Comparison of ENCODE assay signal across 21 mouse cellular contexts in genomic region chr4:153344999-153345398, GRCm38 (mm10).
DNase-seq lines count a peak whose midpoint lies in the region; TF ChIP-seq lines count a peak whose summit lies in the region.
"Had no signal": no experiment of that assay in that cellular context is flagged by ENCODE, and none has a peak within 500 bp of the region (broad histone marks: within the 10 kb centered on the region; RNA-seq: fewer than 3 reads in every experiment).

No protein-coding gene starts in this region.

- H3K36me3 ChIP-seq in testis, adult 2 months (ENCODE audit: control insufficient read depth, insufficient read depth, low read length) = no peaks in the 10 kb centered on the region
- H3K36me3 ChIP-seq: heart, embryonic 12.5 days; liver, embryonic 15.5 days; midbrain, embryonic 10.5 days; neural tube, embryonic 15.5 days; stomach, embryonic 15.5 days had no signal

- no peaks in the 10 kb centered on the region for H3K27me3 ChIP-seq in testis, adult 2 months (ENCODE audit: control insufficient read depth, insufficient read depth, low read length)
- H3K27me3 ChIP-seq: heart, embryonic 12.5 days; liver, embryonic 15.5 days; neural tube, embryonic 15.5 days; stomach, embryonic 15.5 days had no signal

- peak; percentile 30; the same call in 1 of the 2 replicates for TF ChIP-seq CTCF in layer of hippocampus, adult 2 months (conservative IDR thresholded peaks at IDR 0.05)
- TF ChIP-seq CTCF in testis, adult 2 months (IDR thresholded peaks at IDR 0.05; ENCODE audit: control insufficient read depth, insufficient read depth, insufficient replicate concordance, low read depth, low read length) = peak; percentile 73; the same call in 1 of the 2 replicates

- no peaks in the 10 kb centered on the region for H3K4me1 ChIP-seq in testis, adult 2 months (ENCODE audit: control insufficient read depth, insufficient read depth, low read length)
- H3K4me1 ChIP-seq: heart, embryonic 12.5 days; liver, embryonic 15.5 days; midbrain, embryonic 10.5 days; stomach, embryonic 15.5 days had no signal

- H3K27ac ChIP-seq in layer of hippocampus, adult 2 months = no peak overlapping the region
- no peak overlapping the region for H3K27ac ChIP-seq in testis, adult 2 months (ENCODE audit: control insufficient read depth, insufficient read depth, low read depth, low read length)
- H3K27ac ChIP-seq: kidney, postnatal 0 days; liver, embryonic 15.5 days; midbrain, embryonic 10.5 days; neural tube, embryonic 15.5 days; stomach, embryonic 15.5 days had no signal

- DNase-seq in layer of hippocampus, adult 2 months (ENCODE audit: low spot score in 2 of 2) = no peak
- DNase-seq in layer of hippocampus, postnatal 36 days = no peak
- DNase-seq in testis, postnatal 14 days (ENCODE audit: low spot score) = no peak
- DNase-seq in ZHBTc4 (ENCODE audit: low read depth, low spot score) = peak; percentile 53
- no peak for DNase-seq in kidney, postnatal 10 days
- DNase-seq in thymus, postnatal 0 days (ENCODE audit: low spot score) = no peak
- DNase-seq: adrenal gland, adult 2 months; cerebellum, adult 18-20 months; cerebellum, postnatal 25 days; heart, adult 11 months; heart, postnatal 14 days; kidney, adult 11 months; lung, postnatal 4 days; thymus, postnatal 14 days had no signal

- no peak for TF ChIP-seq POLR2A in testis, adult 2 months (IDR thresholded peaks at IDR 0.05; ENCODE audit: control insufficient read depth, low read depth, low read length)

- no peak overlapping the region for H3K4me3 ChIP-seq in layer of hippocampus, adult 2 months
- no peak overlapping the region for H3K4me3 ChIP-seq in testis, adult 2 months (ENCODE audit: control insufficient read depth, low read depth, low read length)
- H3K4me3 ChIP-seq: heart, embryonic 12.5 days; liver, embryonic 15.5 days; midbrain, embryonic 10.5 days; neural tube, embryonic 15.5 days; stomach, embryonic 15.5 days had no signal
